ENCODE assay signal across 8 mouse cellular contexts in genomic region chr5:92434070-92434469, GRCm38 (mm10). TPM values are rescaled to one million over a fixed set of nuclear protein-coding genes. Genes with fewer than 3 reads are reported as not detected.
DNase-seq lines count a peak whose midpoint lies in the region; ATAC-seq and TF ChIP-seq lines count a peak whose summit lies in the region.

No protein-coding gene starts in this region.

- no peaks in the 10 kb centered on the region for H3K9me3 ChIP-seq in hindbrain, embryonic 12.5 days (replicated peaks)
- H3K9me3 ChIP-seq in midbrain, embryonic 16.5 days (replicated peaks; ENCODE audit: control insufficient read depth, low read length, poor library complexity, severe bottlenecking) = no peaks in the 10 kb centered on the region

- H3K27ac ChIP-seq in cortical plate, adult 2 months (ENCODE audit: insufficient read depth, low read length) = no peak overlapping the region
- H3K27ac ChIP-seq in hindbrain, embryonic 12.5 days = 0 out of 2 replicates have a peak overlapping the region, but pooled peaks have one; percentile 86
- no peak overlapping the region for H3K27ac ChIP-seq in midbrain, embryonic 16.5 days (ENCODE audit: low read length)

- H3K27me3 ChIP-seq in hindbrain, embryonic 12.5 days = no peaks in the 10 kb centered on the region
- no peaks in the 10 kb centered on the region for H3K27me3 ChIP-seq in midbrain, embryonic 16.5 days (ENCODE audit: control insufficient read depth, insufficient read depth, low read depth, low read length)

- ATAC-seq in hindbrain, embryonic 12.5 days (ENCODE audit: low FRiP score) = no peak
- no peak for ATAC-seq in midbrain, embryonic 16.5 days

- H3K4me1 ChIP-seq in lung, adult 2 months (ENCODE audit: control insufficient read depth, insufficient read depth, low read length) = no peaks in the 10 kb centered on the region; the same call in 1 of the 2 replicates
- H3K4me1 ChIP-seq in cortical plate, adult 2 months (ENCODE audit: control insufficient read depth, insufficient read depth, low read length) = no peaks in the 10 kb centered on the region
- H3K4me1 ChIP-seq in hindbrain, embryonic 12.5 days = peaks cover 12% of the 10 kb centered on the region
- H3K4me1 ChIP-seq in midbrain, embryonic 16.5 days (ENCODE audit: control insufficient read depth, insufficient read depth, low read length) = peaks cover 14% of the 10 kb centered on the region

- 2% methylated on average over 12 of the region's 12 CpGs for WGBS in lung, adult 2 months
- WGBS in hindbrain, embryonic 12.5 days = 1% methylated on average over 12 of the region's 12 CpGs
- WGBS in midbrain, embryonic 16.5 days = under 1% methylated on average over 12 of the region's 12 CpGs

- TF ChIP-seq POLR2A in lung, adult 2 months (IDR thresholded peaks at IDR 0.05; ENCODE audit: borderline replicate concordance, extremely low read depth, low read depth, low read length) = no peak
- TF ChIP-seq POLR2A in cortical plate, adult 2 months (IDR thresholded peaks at IDR 0.05; ENCODE audit: extremely low read depth, insufficient read depth, low read length) = no peak

- peaks cover 5% of the 10 kb centered on the region for H3K36me3 ChIP-seq in hindbrain, embryonic 12.5 days
- H3K36me3 ChIP-seq in midbrain, embryonic 16.5 days (ENCODE audit: control insufficient read depth, insufficient read depth, low read length) = peaks cover 4% of the 10 kb centered on the region; the same call in 1 of the 2 replicates

- H3K4me2 ChIP-seq in hindbrain, embryonic 12.5 days (replicated peaks) = peak overlapping the region; percentile 83
- H3K4me2 ChIP-seq in midbrain, embryonic 16.5 days (ENCODE audit: low read length) = peak overlapping the region; percentile 98

- TF ChIP-seq CTCF in lung, adult 2 months (IDR thresholded peaks at IDR 0.05; ENCODE audit: insufficient read depth, low read length) = no peak
- no peak for TF ChIP-seq CTCF in cortical plate, adult 2 months (IDR thresholded peaks at IDR 0.05; ENCODE audit: extremely low read depth, insufficient read depth, low read length)

- peak overlapping the region; percentile 66 for H3K4me3 ChIP-seq in lung, adult 2 months (replicated peaks; ENCODE audit: extremely low read depth, low read depth, low read length)
- H3K4me3 ChIP-seq in cortical plate, adult 2 months (ENCODE audit: insufficient read depth, low read length) = peak overlapping the region; percentile 37
- peak overlapping the region; percentile 97 for H3K4me3 ChIP-seq in hindbrain, embryonic 12.5 days
- peak overlapping the region; percentile 99 for H3K4me3 ChIP-seq in midbrain, embryonic 16.5 days (ENCODE audit: low read depth, low read length)

- peak overlapping the region; percentile 94 for H3K9ac ChIP-seq in hindbrain, embryonic 12.5 days
- peak overlapping the region; percentile 96 for H3K9ac ChIP-seq in midbrain, embryonic 16.5 days (ENCODE audit: low read depth, low read length)

- DNase-seq in lung, adult 2 months = no peak
- DNase-seq in lung, postnatal 10 days = no peak
- no peak for DNase-seq in ovary, adult 18-20 months (ENCODE audit: low spot score)
- no peak for DNase-seq in kidney, postnatal 25 days
- DNase-seq in spleen, postnatal 36 days (ENCODE audit: low spot score in 2 of 2) = no peak

RNA-seq across cellular contexts. Expression of gene Nup54, which starts 0.9 kb away (rescaled TPM):
- 10.5 and 13.2 TPM in 2 replicates for polyA plus RNA-seq in lung, adult 2 months (2012; rRNA removed)
- 22.4 and 26.0 TPM in 2 replicates for polyA plus RNA-seq in cortical plate, adult 2 months (2012; rRNA removed)
- polyA plus RNA-seq in hindbrain, embryonic 12.5 days (2016; fragmentation: Nextera tagmentation; extraction: Ambion mirVana) = 46.2 and 59.8 TPM in 2 replicates
- 57.8 and 62.0 TPM in 2 replicates for polyA plus RNA-seq in midbrain, embryonic 16.5 days (2015; fragmentation: Nextera tagmentation; extraction: Ambion mirVana)

Comparison
In these comparisons a context has a peak if more than half of its experiments do, and no peak if none do; other contexts are left out.
1. H3K4me3 ChIP-seq: peak in every context shown above with its lines; median percentile 99 in midbrain, embryonic 16.5 days; 97 in hindbrain, embryonic 12.5 days; 66 in lung, adult 2 months; 37 in cortical plate, adult 2 months.